Mouse (Mus musculus) adrenal gland, postnatal 36 days (tissue): ENCODE measurements at regions not wholly inside any gene's neighbourhood (a gene's known extent, or its start where the extent isn't known, plus 50 kb on each side); places are given as distances from the start of the nearest gene placed in this dataset.

ENCODE experiments used
- DNase-seq, 2 experiments: peaks; one replicate each; pipeline ENCODE4 v3.0.0; 2021; ENCODE audit warnings: mixed read lengths in 1 of 2

DNA sequence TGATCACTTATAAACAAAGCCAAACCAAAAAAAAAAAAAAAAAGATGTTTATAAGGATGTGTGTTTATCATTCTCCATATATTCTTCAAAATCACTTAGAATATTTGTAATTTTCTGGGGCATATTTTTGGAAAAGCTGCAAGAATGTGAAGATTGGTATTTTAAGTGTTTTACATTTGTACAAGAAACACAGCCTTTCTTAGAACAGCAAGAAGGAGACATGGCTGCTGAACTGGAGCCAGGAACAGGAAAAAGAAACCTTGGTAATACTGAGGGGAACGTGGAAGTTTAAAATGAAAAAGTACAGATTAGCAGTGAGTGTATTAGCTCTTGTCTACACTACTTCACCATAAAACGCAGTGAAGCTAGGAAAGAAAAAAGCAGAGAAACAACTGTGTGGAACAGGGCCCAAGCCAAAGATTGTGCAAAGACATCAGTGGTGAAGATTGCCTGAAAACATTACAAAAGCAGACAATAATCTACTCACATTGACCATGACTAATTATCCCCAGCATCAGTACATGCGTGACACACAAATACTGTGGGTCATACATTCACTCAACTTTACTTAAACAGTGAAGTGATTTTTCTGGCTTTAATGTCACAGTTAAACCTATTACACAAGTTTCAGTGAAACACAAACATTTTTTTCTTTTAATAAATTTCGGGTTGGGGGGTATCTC lies 122.8 kb upstream of the Vegfc start:
- no peak for DNase-seq

DNA sequence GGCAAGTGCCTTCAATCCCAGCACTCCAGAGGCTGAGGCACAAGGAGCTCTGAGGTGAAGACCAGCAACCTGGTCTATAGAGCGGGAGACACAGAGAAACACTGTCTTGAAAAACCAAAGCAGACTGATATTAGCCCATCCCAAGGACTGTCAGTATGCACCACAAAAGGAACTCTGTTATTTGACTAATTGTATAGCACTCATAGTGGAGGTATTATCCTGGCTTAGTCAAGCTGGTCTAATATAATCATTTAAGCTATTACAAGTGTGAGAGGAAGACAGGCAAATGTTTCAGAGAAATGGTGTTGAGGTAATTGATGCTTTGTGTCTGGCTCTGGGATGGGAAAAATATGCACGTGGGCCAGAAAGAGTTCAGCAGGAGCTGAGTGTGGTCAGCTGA lies 121.3 kb upstream of the Vegfc start:
- no peak for DNase-seq

DNA sequence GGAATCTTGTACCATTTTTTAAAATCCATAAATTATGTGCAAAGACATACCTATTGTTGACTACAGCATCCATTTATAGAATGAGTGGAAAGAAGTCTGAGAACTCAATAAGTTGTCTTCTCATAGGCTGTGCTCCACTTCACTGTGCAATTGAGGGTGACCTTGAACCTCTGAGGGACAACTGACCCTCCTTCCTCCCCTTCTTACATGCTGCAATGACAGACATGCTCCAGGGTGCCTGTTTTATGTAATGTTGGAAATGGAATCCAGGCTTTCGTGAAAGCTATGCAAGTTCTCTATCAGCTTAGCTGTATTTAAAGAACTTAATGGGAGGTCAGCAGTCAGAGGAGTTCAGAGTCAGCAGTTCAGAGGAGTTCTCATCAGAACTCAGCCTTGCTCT lies 118.9 kb upstream of the Vegfc start:
- DNase-seq, result no peak

DNA sequence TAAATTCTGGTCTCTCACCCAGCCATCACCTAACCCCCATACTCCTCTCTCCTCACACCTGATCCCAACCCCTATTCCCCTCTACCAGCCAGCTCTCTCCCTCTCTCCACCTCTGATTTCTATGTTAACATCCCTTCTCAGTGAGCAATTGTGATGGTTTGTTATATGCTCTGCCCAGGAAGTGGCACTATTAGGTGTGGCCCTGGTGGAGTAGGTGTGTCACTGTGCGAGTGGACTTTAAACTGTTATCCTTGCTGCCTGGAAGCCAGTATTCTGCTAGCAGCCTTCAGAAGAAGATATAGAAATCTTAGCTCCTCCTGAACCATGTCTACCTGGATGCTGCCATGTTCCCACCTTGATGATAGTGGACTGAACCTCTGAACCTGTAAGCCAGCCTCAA lies 114.4 kb upstream of the Vegfc start:
- DNase-seq, result no peak

DNA sequence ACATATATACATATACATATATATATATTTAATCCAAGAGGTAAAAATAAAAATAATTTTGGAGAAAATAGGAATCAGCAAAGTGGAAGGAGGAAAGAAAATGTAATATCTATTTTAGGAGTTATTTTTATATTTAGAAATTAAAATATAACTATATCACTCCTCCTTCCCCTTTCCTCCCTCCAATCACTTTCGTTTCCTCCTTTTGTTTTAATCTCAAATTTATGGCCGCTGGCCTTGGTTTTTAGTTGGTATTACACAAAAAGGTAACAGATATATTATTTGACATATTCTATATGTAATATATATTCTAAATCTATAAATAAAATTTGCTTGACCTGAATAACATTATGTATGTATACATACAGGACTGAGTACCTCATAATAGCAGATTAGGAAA lies 93.1 kb upstream of the Vegfc start:
- DNase-seq, result no peak

DNA sequence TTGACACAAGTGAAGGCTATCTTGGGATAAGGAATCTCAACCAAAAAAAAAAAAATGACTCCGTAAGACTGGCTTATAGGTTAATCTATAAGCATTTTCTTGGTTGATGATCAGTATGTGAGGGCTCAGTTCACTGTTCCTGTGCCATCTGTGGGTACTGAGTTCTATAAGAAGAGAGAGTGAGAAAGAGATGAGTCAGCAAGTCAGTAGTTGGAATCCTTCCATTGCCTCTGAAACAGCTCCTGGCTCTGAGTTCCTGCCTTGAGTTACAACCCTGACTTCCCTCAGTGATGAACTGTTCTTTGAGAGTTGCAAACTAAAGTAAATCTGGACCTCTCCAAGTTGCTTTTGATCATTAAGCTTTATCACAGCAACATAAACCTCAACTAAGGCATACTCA lies 91.7 kb upstream of the Vegfc start:
- DNase-seq, result no peak

DNA sequence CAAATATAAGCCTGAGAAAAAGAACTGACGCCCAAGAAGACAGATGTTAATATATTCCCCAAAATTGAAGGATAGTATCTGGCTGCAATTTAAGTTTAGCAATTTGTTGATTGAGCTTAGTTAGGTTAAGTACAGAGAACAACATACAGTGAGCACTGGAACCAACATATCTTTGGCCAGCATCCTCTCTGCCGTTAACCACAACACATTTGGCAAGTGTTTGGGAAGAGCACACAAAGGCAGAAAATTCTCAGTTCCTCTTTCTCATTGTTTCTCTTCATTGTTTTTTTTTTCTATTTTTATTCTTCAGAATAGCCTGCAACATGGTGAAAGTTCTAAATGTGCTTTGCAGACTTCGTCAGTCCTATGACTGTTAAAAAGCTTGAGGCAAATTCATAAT lies 83.2 kb upstream of the Vegfc start:
- no peak for DNase-seq

DNA sequence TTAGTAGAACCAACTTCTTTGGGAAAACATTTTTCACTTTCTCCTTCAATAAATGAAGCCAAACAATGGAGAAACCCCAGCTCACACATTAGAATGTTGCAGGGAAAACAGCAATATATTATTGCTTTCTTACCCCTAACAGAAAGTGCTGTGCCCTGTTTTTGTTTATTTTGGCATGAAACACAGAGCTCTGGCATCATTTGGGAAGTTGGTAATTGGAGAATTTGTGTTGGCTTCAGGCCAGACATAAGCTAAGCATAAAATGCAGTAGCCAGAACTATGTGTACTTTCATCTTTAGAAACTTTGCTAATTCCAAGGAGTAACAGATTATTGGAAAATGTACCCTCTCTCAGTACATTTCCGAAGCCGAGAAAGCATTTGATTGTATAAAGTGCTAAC lies 79.9 kb upstream of the Vegfc start:
- no peak for DNase-seq

DNA sequence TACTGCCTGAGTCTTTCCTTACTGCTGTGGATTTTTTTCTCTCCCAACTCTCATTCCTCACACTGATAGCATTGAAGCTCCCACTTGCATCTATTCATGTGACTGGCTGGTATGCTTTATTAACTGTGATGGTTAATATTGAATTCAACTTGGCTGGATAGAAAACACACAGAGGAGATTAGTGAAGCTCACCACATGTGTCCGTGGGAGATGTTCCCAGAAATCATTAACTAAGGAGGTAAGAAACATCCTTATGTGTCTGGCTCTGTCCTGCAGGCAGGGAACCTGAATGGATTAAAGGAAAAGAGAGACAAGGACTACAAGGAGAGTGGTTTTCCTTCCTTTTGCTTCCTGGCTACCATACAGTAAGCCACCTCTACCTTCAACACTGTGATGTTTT lies 74.5 kb upstream of the Vegfc start:
- no peak for DNase-seq

DNA sequence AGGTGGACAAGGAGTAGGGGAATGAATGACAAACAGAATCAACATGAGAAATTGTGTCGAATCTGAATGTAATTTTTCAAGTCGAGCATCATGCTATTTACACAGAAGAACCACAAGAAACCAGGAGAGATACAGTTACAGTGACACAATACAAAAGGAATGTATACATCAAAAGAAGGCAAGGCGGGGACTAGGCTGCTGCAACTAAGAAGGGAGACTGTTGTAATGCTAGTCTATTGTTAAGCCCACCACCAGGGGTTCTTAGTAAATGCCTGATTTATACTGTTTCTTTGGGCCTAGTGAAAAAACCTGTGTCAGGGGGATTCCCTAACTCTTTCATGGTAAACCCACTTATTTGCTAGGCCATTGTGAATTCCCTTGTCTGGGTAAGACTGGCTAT lies 63.3 kb upstream of the Vegfc start:
- DNase-seq, result no peak

DNA sequence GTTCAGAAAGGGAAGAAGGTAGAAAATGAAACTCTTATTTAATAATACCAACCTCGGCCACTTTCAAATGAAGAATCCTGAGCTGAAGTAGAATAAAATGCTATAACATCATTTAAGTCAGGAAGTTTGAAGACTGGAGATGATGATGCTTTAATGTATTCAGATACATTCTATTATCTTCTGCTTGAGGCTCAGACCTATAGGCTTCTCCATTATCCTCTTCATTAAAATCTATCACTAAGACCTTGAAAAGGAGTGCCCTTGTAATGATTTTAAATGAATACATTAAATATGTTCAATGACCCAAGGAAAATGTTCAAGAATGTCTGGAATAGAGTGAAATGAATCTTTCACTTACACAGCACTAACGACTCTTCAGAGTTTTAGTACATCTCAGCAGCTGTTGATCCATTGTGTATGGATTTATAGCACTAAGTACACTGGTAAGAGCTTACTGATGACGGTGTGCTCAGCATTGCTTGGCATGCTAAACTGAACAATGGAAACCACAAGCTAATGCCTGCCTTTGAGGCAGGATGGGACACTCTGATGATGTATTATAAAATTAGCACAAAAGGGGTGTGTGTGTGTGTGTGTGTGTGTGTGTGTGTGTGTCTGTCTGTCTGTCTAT lies 58.8 kb upstream of the Vegfc start:
- no peak for DNase-seq
